Mouse (Mus musculus) frontal cortex, adult 2 months (tissue): ENCODE measurements at regions not wholly inside any gene's neighbourhood (a gene's known extent, or its start where the extent isn't known, plus 50 kb on each side); places are given as distances from the start of the nearest gene placed in this dataset.

Source experiments
- DNase-seq, 2 experiments: peaks; one replicate each; pipeline ENCODE4 v3.0.0; 2022; ENCODE audit warnings: low spot score in 1 of 2; ENCODE audit errors: extremely low spot score in 1 of 2

DNA sequence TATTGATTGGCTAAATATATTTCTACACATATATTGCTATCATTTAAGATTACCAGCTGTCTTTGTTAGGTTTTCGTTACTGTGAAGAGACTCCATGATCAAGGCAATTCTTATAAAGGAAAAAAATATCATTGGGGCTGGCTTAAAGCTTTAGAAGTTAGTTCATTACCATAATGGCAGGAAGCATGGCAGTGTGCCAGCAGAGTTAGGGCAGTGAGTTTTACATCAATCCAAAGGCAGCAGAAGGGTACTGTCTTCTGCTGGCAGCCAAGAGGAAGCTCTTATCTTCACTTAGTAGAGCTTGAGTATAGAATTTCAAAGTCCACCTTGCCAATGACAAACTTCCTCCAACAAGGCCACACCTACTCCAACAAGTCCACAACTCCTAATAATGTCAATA lies 1744.6 kb upstream of the Adgrl3 start:
- DNase-seq: no peak

DNA sequence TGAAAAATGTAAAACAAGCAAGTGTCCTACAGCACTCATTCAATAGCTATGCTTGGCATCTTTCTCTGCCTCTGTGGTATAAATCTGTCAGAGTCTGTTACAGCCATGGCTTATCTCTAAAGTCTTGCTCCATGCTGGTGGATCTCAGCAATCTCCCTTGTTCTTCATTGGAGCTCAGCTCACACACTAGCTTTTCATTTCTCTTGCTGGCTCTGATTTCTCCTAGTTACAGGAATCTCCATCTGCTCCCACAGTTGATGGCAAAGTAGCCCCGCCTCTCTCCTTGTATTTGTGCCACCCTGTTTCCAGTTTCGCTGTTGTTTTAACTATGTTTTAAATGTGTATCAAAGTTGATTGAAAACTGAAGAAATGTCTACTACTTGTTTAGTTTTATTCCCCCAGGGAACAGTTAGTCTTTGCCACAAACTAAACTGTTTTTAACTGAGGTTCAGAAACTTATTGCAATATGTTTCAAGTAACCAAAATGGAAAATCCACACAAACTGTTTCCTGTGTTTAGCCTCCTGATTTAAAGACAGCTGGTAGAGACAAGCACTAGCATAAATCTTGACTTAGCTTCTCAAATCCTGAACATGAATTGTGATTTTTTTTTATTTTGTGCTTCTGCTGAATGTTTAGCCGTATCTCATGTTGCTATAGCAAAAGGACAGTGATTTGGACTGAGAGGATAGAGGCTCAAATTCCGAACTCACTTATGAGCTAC lies 1719.8 kb upstream of the Adgrl3 start:
- peak in 1 of 2 experiments; percentile 4 for DNase-seq

DNA sequence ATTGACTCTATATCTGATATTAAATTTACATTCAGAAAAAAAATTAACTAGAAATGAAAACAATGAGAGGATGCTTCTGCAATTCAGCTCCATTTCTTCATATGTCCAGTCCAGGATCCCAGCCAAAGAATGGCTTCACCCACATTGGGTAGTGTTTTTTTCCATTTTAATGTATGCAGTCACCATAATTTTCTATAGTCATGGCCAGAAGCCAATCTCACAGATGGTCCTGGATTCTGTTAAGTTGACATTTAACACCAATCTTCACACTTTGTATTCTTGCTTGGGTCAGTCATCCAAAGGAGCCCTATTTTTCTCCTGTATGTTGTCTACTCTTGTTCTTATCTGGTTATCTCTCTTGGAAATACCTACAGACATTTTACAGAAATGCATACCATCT lies 1713.8 kb upstream of the Adgrl3 start:
- peak; percentile 2 to 54 for DNase-seq
